Mouse (Mus musculus): Measurements from ENCODE around the gene H2-M10.6. TPM values are rescaled to one million over a fixed set of nuclear protein-coding genes. Genes with fewer than 3 reads are reported as not detected.

H2-M10.6 gene
- polyA plus RNA-seq, 1 experiment from 2014 or later = not detected

GRCm38 (mm10) chr17:36848911-36849310, 36.9 kb downstream of the H2-M10.6 start:
- Histone ChIP-seq H3K4me1 (replicated peaks; ENCODE audit: control insufficient read depth, insufficient read depth, low read length) (peaks cover 10% of the 10 kb centered on the region; the same call in 1 of the 2 replicates), H3K36me3 (ENCODE audit: control insufficient read depth, insufficient read depth) (peaks cover 33% of the 10 kb centered on the region), H3K4me2 (replicated peaks; ENCODE audit: low read depth) (no peak overlapping the region), H3K27ac (ENCODE audit: low read depth, low read length) (no peak overlapping the region), H3K9me3 (ENCODE audit: control insufficient read depth) (no peaks in the 10 kb centered on the region), H3K4me3 (ENCODE audit: low read depth, low read length) (no peak overlapping the region), H3K27me3 (replicated peaks; ENCODE audit: control insufficient read depth, insufficient read depth, low read length) (no peaks in the 10 kb centered on the region), H3K9ac (ENCODE audit: low read depth, low read length) (no peak overlapping the region)
- no peak for ATAC-seq
- no peak for TF ChIP-seq CTCF (IDR thresholded peaks at IDR 0.05; ENCODE audit: low read depth)
- WGBS = 70% methylated on average over 5 of the region's 5 CpGs

GRCm38 (mm10) chr17:36849992-36850391, 38.0 kb downstream of the H2-M10.6 start:
- no peak for TF ChIP-seq CTCF (IDR thresholded peaks at IDR 0.05; ENCODE audit: low read depth)
- H3K9me3 ChIP-seq (ENCODE audit: control insufficient read depth) = no peaks in the 10 kb centered on the region
- 63% methylated on average over 2 of the region's 2 CpGs for WGBS
- H3K4me2 ChIP-seq (replicated peaks; ENCODE audit: low read depth) = no peak overlapping the region
- peak; percentile 54 for ATAC-seq
- H3K9ac ChIP-seq (ENCODE audit: low read depth, low read length) = no peak overlapping the region
- peaks cover 42% of the 10 kb centered on the region for H3K36me3 ChIP-seq (ENCODE audit: control insufficient read depth, insufficient read depth)
- no peaks in the 10 kb centered on the region for H3K27me3 ChIP-seq (replicated peaks; ENCODE audit: control insufficient read depth, insufficient read depth, low read length)
- H3K4me3 ChIP-seq (ENCODE audit: low read depth, low read length) = no peak overlapping the region
- H3K27ac ChIP-seq (ENCODE audit: low read depth, low read length) = no peak overlapping the region
- peaks cover 6% of the 10 kb centered on the region; the same call in 1 of the 2 replicates for H3K4me1 ChIP-seq (replicated peaks; ENCODE audit: control insufficient read depth, insufficient read depth, low read length)

GRCm38 (mm10) chr17:36851200-36851599, 39.2 kb downstream of the H2-M10.6 start:
- Histone ChIP-seq H3K9me3 (ENCODE audit: control insufficient read depth) (no peaks in the 10 kb centered on the region), H3K4me2 (replicated peaks; ENCODE audit: low read depth) (no peak overlapping the region), H3K4me3 (ENCODE audit: low read depth, low read length) (no peak overlapping the region), H3K27ac (ENCODE audit: low read depth, low read length) (no peak overlapping the region), H3K27me3 (replicated peaks; ENCODE audit: control insufficient read depth, insufficient read depth, low read length) (no peaks in the 10 kb centered on the region), H3K4me1 (replicated peaks; ENCODE audit: control insufficient read depth, insufficient read depth, low read length) (peaks cover 5% of the 10 kb centered on the region; the same call in 1 of the 2 replicates), H3K36me3 (ENCODE audit: control insufficient read depth, insufficient read depth) (peaks cover 44% of the 10 kb centered on the region), H3K9ac (ENCODE audit: low read depth, low read length) (no peak overlapping the region)
- WGBS = 44% methylated on average over 5 of the region's 5 CpGs
- no peak for TF ChIP-seq CTCF (IDR thresholded peaks at IDR 0.05; ENCODE audit: low read depth)
- peak; percentile 62; the same call in 1 of the 2 replicates for ATAC-seq

- peak; percentile 24; the same call in 1 of the 2 replicates for ATAC-seq
- peaks cover 5% of the 10 kb centered on the region; the same call in 1 of the 2 replicates for H3K4me1 ChIP-seq (replicated peaks; ENCODE audit: control insufficient read depth, insufficient read depth, low read length)
- H3K4me2 ChIP-seq (replicated peaks; ENCODE audit: low read depth) = no peak overlapping the region
- H3K9ac ChIP-seq (ENCODE audit: low read depth, low read length) = no peak overlapping the region
- H3K27me3 ChIP-seq (replicated peaks; ENCODE audit: control insufficient read depth, insufficient read depth, low read length) = no peaks in the 10 kb centered on the region
- H3K4me3 ChIP-seq (ENCODE audit: low read depth, low read length) = no peak overlapping the region
- peaks cover 49% of the 10 kb centered on the region for H3K36me3 ChIP-seq (ENCODE audit: control insufficient read depth, insufficient read depth)
- 39% methylated on average over 5 of the region's 5 CpGs for WGBS
- TF ChIP-seq CTCF (IDR thresholded peaks at IDR 0.05; ENCODE audit: low read depth) = no peak
- no peak overlapping the region; the same call in 1 of the 2 replicates for H3K27ac ChIP-seq (ENCODE audit: low read depth, low read length)
- H3K9me3 ChIP-seq (ENCODE audit: control insufficient read depth) = no peaks in the 10 kb centered on the region
These were observed 39.7 kb downstream of the H2-M10.6 start for GRCm38 (mm10) chr17:36851627-36852026.

- no peak overlapping the region for H3K27ac ChIP-seq (ENCODE audit: low read depth, low read length)
- TF ChIP-seq CTCF (IDR thresholded peaks at IDR 0.05; ENCODE audit: low read depth) = peak; percentile 23; the same call in 1 of the 2 replicates
- H3K9me3 ChIP-seq (ENCODE audit: control insufficient read depth) = no peaks in the 10 kb centered on the region
- H3K4me1 ChIP-seq (replicated peaks; ENCODE audit: control insufficient read depth, insufficient read depth, low read length) = peaks cover 5% of the 10 kb centered on the region; the same call in 1 of the 2 replicates
- no peak overlapping the region for H3K9ac ChIP-seq (ENCODE audit: low read depth, low read length)
- H3K4me3 ChIP-seq (ENCODE audit: low read depth, low read length) = no peak overlapping the region
- no peaks in the 10 kb centered on the region for H3K27me3 ChIP-seq (replicated peaks; ENCODE audit: control insufficient read depth, insufficient read depth, low read length)
- peaks cover 71% of the 10 kb centered on the region for H3K36me3 ChIP-seq (ENCODE audit: control insufficient read depth, insufficient read depth)
- 89% methylated on average over 3 of the region's 3 CpGs for WGBS
- no peak overlapping the region for H3K4me2 ChIP-seq (replicated peaks; ENCODE audit: low read depth)
- no peak for ATAC-seq
These were observed 43.5 kb downstream of the H2-M10.6 start for GRCm38 (mm10) chr17:36855484-36855883.

- 0 out of 2 replicates have a peak, but pooled peaks cover 5% of the 10 kb centered on the region for H3K4me1 ChIP-seq (replicated peaks; ENCODE audit: control insufficient read depth, insufficient read depth, low read length)
- no peaks in the 10 kb centered on the region for H3K27me3 ChIP-seq (replicated peaks; ENCODE audit: control insufficient read depth, insufficient read depth, low read length)
- H3K9me3 ChIP-seq (ENCODE audit: control insufficient read depth) = no peaks in the 10 kb centered on the region
- no peak for ATAC-seq
- no peak overlapping the region for H3K4me2 ChIP-seq (replicated peaks; ENCODE audit: low read depth)
- WGBS = 91% methylated on average over 4 of the region's 4 CpGs
- H3K36me3 ChIP-seq (ENCODE audit: control insufficient read depth, insufficient read depth) = peaks cover 64% of the 10 kb centered on the region
- no peak for TF ChIP-seq CTCF (IDR thresholded peaks at IDR 0.05; ENCODE audit: low read depth)
- H3K27ac ChIP-seq (ENCODE audit: low read depth, low read length) = no peak overlapping the region
- H3K9ac ChIP-seq (ENCODE audit: low read depth, low read length) = no peak overlapping the region
- no peak overlapping the region for H3K4me3 ChIP-seq (ENCODE audit: low read depth, low read length)
These were observed 44.3 kb downstream of the H2-M10.6 start for GRCm38 (mm10) chr17:36856236-36856635.

Measured in intestine, postnatal 0 days (tissue).